ENCODE assay signal across 19 mouse cellular contexts in the genomic region with DNA sequence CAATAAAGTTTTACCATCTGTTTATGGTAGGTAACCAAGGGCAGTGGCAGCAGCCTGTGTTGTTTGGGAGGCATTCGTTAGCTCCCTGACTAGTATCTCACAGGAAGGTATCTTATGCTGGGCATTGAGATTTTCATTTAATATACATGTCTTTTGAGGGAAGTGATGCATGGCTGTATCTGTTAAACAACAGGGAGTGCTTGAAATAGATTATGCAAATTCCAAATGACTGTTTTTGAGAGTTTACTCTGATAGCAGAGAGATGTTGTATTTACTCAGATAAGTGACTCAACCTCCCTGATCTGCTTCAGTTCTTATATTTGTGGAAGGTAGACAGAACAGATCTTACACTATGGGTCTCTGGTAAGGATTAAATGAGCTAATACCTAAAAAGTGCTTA.
DNase-seq lines count a peak whose midpoint lies in the region; ATAC-seq and TF ChIP-seq lines count a peak whose summit lies in the region.
"Had no signal": no experiment of that assay in that cellular context is flagged by ENCODE, and none has a peak within 500 bp of the region (broad histone marks: within the 10 kb centered on the region; RNA-seq: fewer than 3 reads in every experiment).

No protein-coding gene starts in this region.

- no peaks in the 10 kb centered on the region for H3K27me3 ChIP-seq in liver, embryonic 13.5 days
- H3K27me3 ChIP-seq in liver, postnatal 0 days (ENCODE audit: insufficient read depth, low read length), result no peaks in the 10 kb centered on the region
- no peaks in the 10 kb centered on the region for H3K27me3 ChIP-seq in forebrain, embryonic 16.5 days (replicated peaks; ENCODE audit: control insufficient read depth, insufficient read depth, low read length)
- H3K27me3 ChIP-seq: embryonic facial prominence, embryonic 12.5 days; forebrain, embryonic 12.5 days; heart, embryonic 13.5 days; hindbrain, embryonic 12.5 days had no signal

- H3K9ac ChIP-seq in liver, embryonic 13.5 days, result no peak overlapping the region
- no peak overlapping the region for H3K9ac ChIP-seq in liver, postnatal 0 days (replicated peaks)
- no peak overlapping the region for H3K9ac ChIP-seq in forebrain, embryonic 16.5 days (replicated peaks; ENCODE audit: low read depth, low read length)
- H3K9ac ChIP-seq: embryonic facial prominence, embryonic 12.5 days; forebrain, embryonic 12.5 days; forebrain, postnatal 0 days; heart, embryonic 13.5 days; hindbrain, embryonic 12.5 days had no signal

- WGBS in liver, embryonic 13.5 days (ENCODE audit: insufficient replicate concordance), result 43% methylated on average over 1 of the region's 1 CpGs
- WGBS in liver, postnatal 0 days (ENCODE audit: insufficient replicate concordance), result 55% methylated on average over 1 of the region's 1 CpGs
- WGBS in forebrain, embryonic 16.5 days, result 83% methylated on average over 1 of the region's 1 CpGs

- no peaks in the 10 kb centered on the region for H3K9me3 ChIP-seq in liver, embryonic 13.5 days (replicated peaks)
- no peaks in the 10 kb centered on the region for H3K9me3 ChIP-seq in liver, postnatal 0 days (ENCODE audit: low read length)
- H3K9me3 ChIP-seq in forebrain, embryonic 16.5 days (ENCODE audit: control insufficient read depth, low read length), result no peaks in the 10 kb centered on the region
- H3K9me3 ChIP-seq: embryonic facial prominence, embryonic 12.5 days; forebrain, embryonic 12.5 days; heart, embryonic 13.5 days; hindbrain, embryonic 12.5 days had no signal

- H3K4me3 ChIP-seq in liver, embryonic 13.5 days (replicated peaks), result no peak overlapping the region
- no peak overlapping the region for H3K4me3 ChIP-seq in liver, postnatal 0 days (ENCODE audit: low read depth, low read length)
- no peak overlapping the region for H3K4me3 ChIP-seq in forebrain, embryonic 16.5 days (replicated peaks; ENCODE audit: low read length)
- H3K4me3 ChIP-seq: embryonic facial prominence, embryonic 12.5 days; forebrain, embryonic 12.5 days; gastrocnemius, adult 2 months; heart, embryonic 13.5 days; hindbrain, embryonic 12.5 days had no signal

- TF ChIP-seq CTCF in liver, postnatal 0 days (IDR thresholded peaks at IDR 0.05; ENCODE audit: low read depth), result no peak

- H3K4me2 ChIP-seq in liver, embryonic 13.5 days, result no peak overlapping the region
- H3K4me2 ChIP-seq in liver, postnatal 0 days (ENCODE audit: low read depth, low read length), result no peak overlapping the region
- H3K4me2 ChIP-seq in forebrain, embryonic 16.5 days (ENCODE audit: low read length), result no peak overlapping the region
- H3K4me2 ChIP-seq: embryonic facial prominence, embryonic 12.5 days; forebrain, embryonic 12.5 days; heart, embryonic 13.5 days; hindbrain, embryonic 12.5 days had no signal

- TF ChIP-seq EP300 in liver, postnatal 0 days (IDR thresholded peaks at IDR 0.05; ENCODE audit: low read depth), result peak; percentile 36; the same call in 1 of the 2 replicates

- peak; percentile 15 to 16 for DNase-seq in B cell, adult 2 months
- DNase-seq in liver, embryonic 13.5 days, result no peak
- DNase-seq in liver, postnatal 0 days, result no peak
- no peak for DNase-seq in urinary bladder, adult 2 months (ENCODE audit: low spot score)
- no peak for DNase-seq in spleen, postnatal 4 days (ENCODE audit: low spot score in 2 of 2)
- DNase-seq: adrenal gland, postnatal 10 days; cerebellum, adult 11 months; cerebellum, adult 9-10 months; cerebellum, postnatal 25 days; forebrain, postnatal 0 days; gastrocnemius, adult 2 months; gastrocnemius, postnatal 25 days; heart, postnatal 4 days had no signal

- peak; percentile 36; the same call in 1 of the 2 replicates for ATAC-seq in liver, embryonic 13.5 days (ENCODE audit: low read depth)
- no peak for ATAC-seq in liver, postnatal 0 days
- no peak for ATAC-seq in forebrain, embryonic 16.5 days
- ATAC-seq: forebrain, postnatal 0 days; hindbrain, embryonic 16.5 days had no signal

- H3K36me3 ChIP-seq in liver, embryonic 13.5 days, result no peaks in the 10 kb centered on the region
- no peaks in the 10 kb centered on the region for H3K36me3 ChIP-seq in liver, postnatal 0 days (replicated peaks; ENCODE audit: insufficient read depth, low read length)
- H3K36me3 ChIP-seq in forebrain, embryonic 16.5 days (ENCODE audit: control insufficient read depth, insufficient read depth), result no peaks in the 10 kb centered on the region
- H3K36me3 ChIP-seq: embryonic facial prominence, embryonic 12.5 days; forebrain, embryonic 12.5 days; heart, embryonic 13.5 days; hindbrain, embryonic 12.5 days had no signal

- peaks cover 25% of the 10 kb centered on the region for H3K4me1 ChIP-seq in liver, embryonic 13.5 days (replicated peaks)
- no peaks in the 10 kb centered on the region for H3K4me1 ChIP-seq in liver, postnatal 0 days (ENCODE audit: insufficient read depth)
- no peaks in the 10 kb centered on the region for H3K4me1 ChIP-seq in forebrain, embryonic 16.5 days (replicated peaks; ENCODE audit: control insufficient read depth, insufficient read depth, low read length)
- H3K4me1 ChIP-seq: embryonic facial prominence, embryonic 12.5 days; forebrain, embryonic 12.5 days; heart, embryonic 13.5 days; hindbrain, embryonic 12.5 days had no signal

- peak overlapping the region; percentile 30; the same call in 1 of the 2 replicates for H3K27ac ChIP-seq in liver, embryonic 13.5 days
- no peak overlapping the region for H3K27ac ChIP-seq in liver, postnatal 0 days (ENCODE audit: low read depth)
- no peak overlapping the region for H3K27ac ChIP-seq in forebrain, embryonic 16.5 days (ENCODE audit: low read length)
- H3K27ac ChIP-seq: embryonic facial prominence, embryonic 12.5 days; forebrain, embryonic 12.5 days; gastrocnemius, adult 2 months; heart, embryonic 13.5 days; hindbrain, embryonic 12.5 days had no signal

Comparison
In these comparisons a context has a peak if more than half of its experiments do, and no peak if none do; other contexts are left out.
1. DNase-seq: peak in B cell, adult 2 months (2 of 2); none in liver, embryonic 13.5 days (single experiment), liver, postnatal 0 days (single experiment), urinary bladder, adult 2 months (single experiment) and spleen, postnatal 4 days (0 of 2).